Mouse (Mus musculus) A20 (cell line): ENCODE data around the gene Serpina12.

Experiments
- DNase-seq: peaks from one replicate; pipeline ENCODE4 v3.0.0-alpha.2; 2011; ENCODE audit warnings: low read depth, low spot score

Gene Serpina12

DNA sequence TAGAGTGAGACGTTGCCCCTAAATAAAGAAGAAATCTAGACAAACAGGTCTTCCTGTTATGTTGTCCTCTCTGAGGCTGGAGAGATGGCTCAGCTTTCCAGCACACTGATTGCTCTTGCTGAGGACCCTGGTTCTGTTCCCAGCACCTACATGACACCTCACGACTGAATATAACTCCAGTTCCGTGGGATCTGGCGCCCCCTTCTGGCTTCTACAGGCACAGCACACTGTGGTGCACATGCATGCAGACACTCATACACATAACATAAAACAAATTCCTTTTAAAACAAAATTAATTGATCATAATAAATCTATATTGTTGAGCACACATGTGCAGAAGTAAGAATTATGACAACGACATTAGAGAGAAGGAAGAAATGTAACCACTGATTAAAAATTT is 39.6 kb downstream of the Serpina12 start:
- no peak for DNase-seq

DNA sequence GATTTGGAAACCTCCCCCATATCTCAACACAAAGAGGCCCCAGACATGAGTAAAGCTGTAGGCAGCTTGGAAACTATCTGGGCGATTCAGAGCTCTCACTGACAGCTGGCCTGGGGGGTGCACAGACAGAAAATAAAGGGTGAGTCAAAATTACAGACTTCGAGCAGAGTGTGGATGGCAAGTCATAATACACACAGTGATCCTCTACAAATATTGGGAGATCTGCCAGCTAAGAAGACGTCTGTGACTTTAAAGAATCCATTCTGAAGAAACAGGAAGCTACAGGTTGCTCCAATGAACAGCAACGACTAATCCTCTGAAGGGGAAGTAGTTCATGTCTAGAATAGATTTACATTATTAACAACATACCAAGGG is 41.0 kb downstream of the Serpina12 start:
- DNase-seq: peak; percentile 67

DNA sequence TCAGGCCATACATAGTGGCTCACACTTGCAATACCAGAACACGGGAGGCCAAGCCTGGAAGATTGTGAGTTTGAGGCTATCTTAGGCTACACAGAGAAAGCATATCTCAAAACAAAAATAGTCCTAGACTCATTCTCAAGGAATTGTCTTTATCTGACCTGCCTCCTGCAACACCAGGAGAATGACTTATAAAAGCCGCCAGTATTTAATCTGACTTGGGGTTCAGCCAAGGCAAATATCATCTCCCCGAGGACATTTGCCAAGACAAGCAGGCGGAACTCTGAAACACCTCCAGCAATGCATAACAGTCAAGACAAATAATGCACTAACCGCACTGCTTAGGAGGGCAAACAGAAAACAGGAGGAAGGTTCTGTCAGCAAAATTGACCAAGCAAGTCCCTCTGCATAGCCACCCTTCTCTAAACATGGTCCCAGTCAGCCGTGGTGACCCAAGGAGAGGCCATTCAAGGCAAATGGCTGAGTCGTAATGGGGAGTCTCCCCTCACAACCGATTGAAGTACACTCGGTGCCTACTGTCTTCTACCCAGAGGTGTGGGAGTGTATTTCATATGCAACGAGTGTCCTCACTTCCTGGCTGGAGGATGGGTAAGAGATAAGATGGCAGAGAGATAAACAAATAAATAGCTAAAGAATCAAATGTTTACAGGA is 41.5 kb downstream of the Serpina12 start:
- DNase-seq: peak; percentile 5

GRCm38 (mm10) chr12:104000594-104000993 is 43.6 kb downstream of the Serpina12 start:
- peak; percentile 41 for DNase-seq

- no peak for DNase-seq
Observed at GRCm38 (mm10) chr12:103999611-104000010, 44.6 kb downstream of the Serpina12 start.

DNA sequence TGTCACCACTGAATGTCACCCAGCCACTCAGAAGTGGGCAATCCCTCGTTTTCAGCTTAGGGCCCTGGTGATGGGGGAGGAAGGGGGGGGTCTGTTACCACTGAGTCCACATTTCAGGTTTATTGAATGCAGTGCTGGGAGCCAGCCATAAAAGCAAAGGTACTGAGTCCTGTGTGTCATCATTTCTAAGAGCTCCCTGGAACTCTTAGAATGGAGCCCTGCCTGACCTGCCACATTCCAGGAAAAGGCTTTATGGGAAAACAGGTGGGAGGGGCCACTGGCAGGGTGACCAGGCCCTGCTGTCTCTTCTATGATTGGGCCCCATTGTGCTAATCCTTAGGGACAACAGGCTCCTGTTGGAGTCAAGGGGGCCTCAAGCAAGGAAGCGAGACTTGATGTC is 47.7 kb downstream of the Serpina12 start:
- no peak for DNase-seq

DNA sequence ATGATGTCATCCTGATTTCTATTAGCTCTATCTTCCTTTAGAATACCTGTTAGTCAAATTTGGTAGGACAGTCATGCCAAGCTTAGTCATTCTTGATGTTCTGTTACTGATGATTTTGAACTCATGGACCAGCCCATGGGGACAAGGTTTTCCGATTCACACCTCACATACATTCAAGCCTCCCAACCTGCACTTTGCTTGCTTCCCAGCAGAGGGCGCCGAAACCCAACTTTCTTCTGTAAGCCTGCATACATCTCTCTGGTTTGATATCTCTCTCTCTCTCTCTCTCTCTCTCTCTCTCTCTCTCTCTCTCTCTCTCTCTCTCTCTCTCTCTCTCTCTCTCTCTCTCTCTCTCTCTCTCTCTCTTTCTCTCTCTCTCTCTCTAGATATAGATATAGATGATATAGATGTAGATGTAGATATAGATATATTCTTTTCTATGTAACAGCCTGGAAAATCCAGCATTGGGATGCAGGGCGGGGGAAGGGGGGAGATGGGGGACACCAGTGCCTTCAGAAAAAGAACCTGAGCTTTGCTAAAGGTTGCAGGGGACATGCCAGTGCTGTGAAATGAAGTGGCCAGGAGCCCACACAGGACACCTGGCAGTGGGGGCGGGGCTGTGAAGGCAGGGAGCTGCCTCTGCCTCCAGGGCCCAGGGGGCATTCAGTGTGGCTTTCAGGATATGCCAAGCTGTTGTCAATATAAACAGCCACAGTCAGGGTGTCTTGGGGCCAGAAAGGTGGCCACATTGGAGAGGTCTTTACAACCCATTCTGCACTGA is 48.8 kb downstream of the Serpina12 start:
- DNase-seq: peak; percentile 62

DNA sequence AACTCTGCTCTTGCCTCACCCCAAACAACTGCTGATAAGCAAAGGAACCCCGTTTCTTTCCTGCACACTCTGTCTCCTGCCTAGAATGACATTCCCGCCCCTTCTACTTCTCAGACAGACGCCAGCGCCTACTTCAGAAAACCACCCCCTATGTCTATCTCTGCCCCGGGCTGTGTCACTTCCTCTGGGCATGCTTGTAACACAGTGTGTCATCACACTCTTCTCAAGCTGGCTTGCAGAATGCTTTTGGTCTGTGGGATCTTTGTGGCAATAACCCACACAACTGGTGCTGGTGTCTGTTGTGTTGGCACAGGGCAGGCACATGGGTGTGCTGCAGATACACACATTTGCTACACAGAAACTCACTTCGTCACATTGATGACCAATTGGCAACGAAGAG is 51.3 kb downstream of the Serpina12 start:
- DNase-seq: no peak

- no peak for DNase-seq
Observed at GRCm38 (mm10) chr12:103989857-103990256, 54.4 kb downstream of the Serpina12 start, which contains the start of gene Serpina11. Gene Serpina11, minus strand, starts transcription at chr12:103989957.

GRCm38 (mm10) chr12:103989514-103989767 is 54.8 kb downstream of the Serpina12 start:
- DNase-seq: no peak

DNA sequence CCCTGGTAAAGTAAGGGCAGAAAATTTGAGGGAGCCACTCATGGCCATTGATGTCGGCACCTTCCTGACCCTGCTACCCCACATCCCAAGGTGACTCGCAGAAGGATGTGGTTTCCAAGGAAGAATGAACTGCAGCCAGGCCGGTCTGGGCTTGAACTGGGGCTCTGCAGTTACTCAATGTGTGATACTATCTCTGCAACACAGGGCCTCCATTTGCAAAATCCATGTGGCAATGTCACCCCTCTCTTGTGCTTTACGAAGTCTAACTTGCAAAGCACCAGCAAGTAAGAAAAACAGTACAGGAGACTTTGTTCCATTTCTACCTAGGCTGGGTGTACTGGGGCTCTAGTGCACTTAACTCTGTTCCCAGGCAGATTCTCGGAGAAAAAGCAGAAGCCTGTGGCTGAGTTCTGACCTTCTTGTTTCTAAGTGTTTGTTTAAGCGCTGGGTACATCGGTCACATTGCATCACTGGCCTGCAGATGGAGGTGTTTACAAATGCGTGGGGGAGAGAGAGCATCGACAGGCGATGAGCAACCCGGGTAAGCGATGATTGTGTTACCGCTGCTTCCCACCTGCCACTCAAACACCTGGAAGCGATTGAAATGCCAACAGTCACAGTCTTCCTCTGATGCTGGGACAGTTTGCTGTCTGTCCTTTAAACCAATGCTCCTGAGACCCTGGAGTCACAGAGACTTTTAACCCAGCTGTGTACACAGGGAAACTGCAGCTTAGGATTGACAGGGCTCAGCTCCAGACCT is 55.3 kb downstream of the Serpina12 start:
- no peak for DNase-seq

- DNase-seq: no peak
Observed at GRCm38 (mm10) chr12:103985868-103986267, 58.4 kb downstream of the Serpina12 start.

GRCm38 (mm10) chr12:103984935-103985334 is 59.3 kb downstream of the Serpina12 start:
- DNase-seq: peak; percentile 46

- DNase-seq: no peak
Observed at GRCm38 (mm10) chr12:103981646-103982360, 62.4 kb downstream of the Serpina12 start.
